Mouse (Mus musculus): ENCODE measurements at regions not wholly inside any gene's neighbourhood (a gene's known extent, or its start where the extent isn't known, plus 50 kb on each side); places are given as distances from the start of the nearest gene placed in this dataset.

DNA sequence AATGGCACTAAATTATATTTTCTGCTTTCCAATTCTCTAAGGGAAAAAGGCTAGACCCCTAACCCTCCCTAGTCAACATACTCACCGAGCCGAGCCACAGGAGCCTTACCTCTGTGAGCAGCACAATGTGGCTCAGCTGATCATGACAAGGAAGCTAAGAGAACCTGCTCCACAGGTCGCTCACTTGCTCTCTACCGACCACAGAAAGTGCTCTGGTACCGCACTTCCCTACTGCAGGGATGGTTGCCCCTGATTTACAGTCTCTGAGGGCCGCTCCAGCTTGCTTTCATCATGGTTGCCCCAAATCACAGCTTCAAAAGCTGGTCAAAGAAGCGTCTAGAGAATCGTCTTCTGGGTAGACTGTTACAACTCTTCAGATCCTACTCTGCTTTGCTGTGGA lies 177.0 kb upstream of the Fbxl17 start:
- Histone ChIP-seq H3K9ac (ENCODE audit: low read depth, low read length, severe bottlenecking) (no peak overlapping the region), H3K9me3 (ENCODE audit: control insufficient read depth, low read length) (no peaks in the 10 kb centered on the region), H3K36me3 (ENCODE audit: control insufficient read depth, insufficient read depth, low read length) (no peaks in the 10 kb centered on the region), H3K27me3 (ENCODE audit: control insufficient read depth, insufficient read depth, low read length) (no peaks in the 10 kb centered on the region), H3K4me1 (ENCODE audit: control insufficient read depth, insufficient read depth, low read length) (0 out of 2 replicates have a peak, but pooled peaks cover 2% of the 10 kb centered on the region), H3K4me3 (replicated peaks; ENCODE audit: low read length) (no peak overlapping the region), H3K27ac (replicated peaks; ENCODE audit: low read depth, low read length) (no peak overlapping the region), H3K4me2 (replicated peaks; ENCODE audit: low read depth, low read length, severe bottlenecking) (no peak overlapping the region)
- no peak for DNase-seq (ENCODE audit: low spot score)
- ATAC-seq (ENCODE audit: low FRiP score, low read depth), result no peak
- no peak for TF ChIP-seq POLR2A (IDR thresholded peaks at IDR 0.05; ENCODE audit: borderline replicate concordance, extremely low read depth, insufficient read depth, insufficient read length)
- 77% methylated on average over 8 of the region's 8 CpGs for WGBS

DNA sequence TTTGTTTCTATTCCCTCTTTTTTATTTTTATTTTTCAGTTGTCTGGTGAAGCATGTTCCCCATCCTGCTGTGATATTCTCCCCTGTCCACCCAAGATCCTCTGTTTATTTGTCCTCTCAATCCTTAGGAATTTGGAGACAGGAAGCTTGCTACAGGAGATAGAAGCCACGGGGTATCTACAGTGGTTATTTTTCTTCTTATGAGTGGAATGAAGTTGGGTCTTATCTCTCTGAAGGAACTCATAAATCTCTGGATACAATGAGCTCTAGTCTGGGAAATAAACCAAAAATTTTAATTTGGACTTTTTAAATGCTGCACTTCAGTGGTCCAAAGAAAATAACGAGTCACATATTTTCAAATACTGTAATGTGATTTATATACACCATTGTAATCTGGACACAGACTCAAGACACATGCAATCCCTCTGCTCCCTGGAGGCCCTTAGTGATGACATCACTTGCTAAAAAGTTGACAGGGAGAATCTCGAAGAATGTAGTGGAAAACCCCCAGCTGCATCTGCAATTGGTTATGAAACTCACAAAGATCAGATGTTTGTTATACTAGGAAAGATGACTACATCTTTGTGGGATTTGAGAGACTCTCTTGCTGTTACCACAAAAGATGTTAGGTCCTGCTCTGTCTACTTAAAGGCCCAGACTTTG lies 178.3 kb upstream of the Fbxl17 start:
- DNase-seq (ENCODE audit: low spot score) (peak; percentile 87), ATAC-seq (ENCODE audit: low FRiP score, low read depth) (peak; percentile 50)
- 0 out of 2 replicates have a peak, but pooled peaks cover 2% of the 10 kb centered on the region for H3K4me1 ChIP-seq (ENCODE audit: control insufficient read depth, insufficient read depth, low read length)
- no peak overlapping the region for H3K9ac ChIP-seq (ENCODE audit: low read depth, low read length, severe bottlenecking)
- H3K9me3 ChIP-seq (ENCODE audit: control insufficient read depth, low read length), result no peaks in the 10 kb centered on the region
- TF ChIP-seq POLR2A (IDR thresholded peaks at IDR 0.05; ENCODE audit: borderline replicate concordance, extremely low read depth, insufficient read depth, insufficient read length), result no peak
- no peaks in the 10 kb centered on the region for H3K27me3 ChIP-seq (ENCODE audit: control insufficient read depth, insufficient read depth, low read length)
- H3K36me3 ChIP-seq (ENCODE audit: control insufficient read depth, insufficient read depth, low read length), result no peaks in the 10 kb centered on the region
- no peak overlapping the region for H3K4me3 ChIP-seq (replicated peaks; ENCODE audit: low read length)
- H3K4me2 ChIP-seq (replicated peaks; ENCODE audit: low read depth, low read length, severe bottlenecking), result no peak overlapping the region
- 55% methylated on average over 3 of the region's 3 CpGs for whole genome bisulfite sequencing
- H3K27ac ChIP-seq (replicated peaks; ENCODE audit: low read depth, low read length), result no peak overlapping the region

DNA sequence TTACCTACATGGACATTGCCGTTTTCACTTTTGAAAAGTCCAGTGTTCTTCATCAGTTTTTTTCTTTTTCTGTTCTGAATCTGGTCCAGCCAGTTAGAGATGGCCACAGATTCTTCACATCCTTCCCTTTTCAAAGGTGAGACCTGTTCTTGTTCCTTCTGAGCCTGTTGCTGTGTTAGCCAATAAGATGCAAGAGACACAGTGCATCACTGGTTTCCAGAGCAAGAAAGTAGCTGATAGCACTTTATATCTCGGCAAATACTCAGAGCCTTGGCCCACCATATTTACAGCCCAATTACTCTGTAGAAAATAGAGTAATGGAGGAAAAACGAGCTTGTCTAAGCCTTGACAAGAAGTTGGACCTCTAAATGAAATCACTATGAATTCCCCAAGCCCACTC lies 180.7 kb upstream of the Fbxl17 start:
- Histone ChIP-seq H3K36me3 (ENCODE audit: control insufficient read depth, insufficient read depth, low read length) (no peaks in the 10 kb centered on the region), H3K27ac (replicated peaks; ENCODE audit: low read depth, low read length) (no peak overlapping the region), H3K27me3 (ENCODE audit: control insufficient read depth, insufficient read depth, low read length) (no peaks in the 10 kb centered on the region), H3K4me2 (replicated peaks; ENCODE audit: low read depth, low read length, severe bottlenecking) (no peak overlapping the region), H3K9ac (ENCODE audit: low read depth, low read length, severe bottlenecking) (no peak overlapping the region), H3K4me3 (replicated peaks; ENCODE audit: low read length) (no peak overlapping the region), H3K9me3 (ENCODE audit: control insufficient read depth, low read length) (no peaks in the 10 kb centered on the region), H3K4me1 (ENCODE audit: control insufficient read depth, insufficient read depth, low read length) (0 out of 2 replicates have a peak, but pooled peaks cover 2% of the 10 kb centered on the region)
- DNase-seq (ENCODE audit: low spot score) (no peak), ATAC-seq (ENCODE audit: low FRiP score, low read depth) (no peak)
- no peak for TF ChIP-seq POLR2A (IDR thresholded peaks at IDR 0.05; ENCODE audit: borderline replicate concordance, extremely low read depth, insufficient read depth, insufficient read length)
- WGBS, result 66% methylated on average over 3 of the region's 3 CpGs

DNA sequence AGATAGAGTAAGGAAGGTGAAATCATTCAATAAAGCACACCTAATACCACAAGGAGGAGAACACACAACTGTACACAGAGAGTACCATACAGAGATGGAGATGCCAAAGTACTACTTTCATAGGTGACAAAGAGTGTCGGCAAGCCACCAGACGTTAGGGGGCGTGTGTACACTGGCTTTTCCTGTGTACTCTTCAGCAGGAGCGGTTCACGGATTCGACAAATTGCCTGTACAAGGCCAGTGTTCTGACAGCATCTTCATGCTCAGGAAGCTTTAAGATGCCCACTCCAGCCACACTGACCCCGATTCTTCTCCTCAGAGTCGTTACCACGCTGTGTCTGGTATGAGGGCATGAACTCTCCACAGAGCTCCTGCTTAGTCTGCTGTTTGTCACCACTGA lies 179.5 kb upstream of the Fer start:
- no peaks in the 10 kb centered on the region for H3K27me3 ChIP-seq (ENCODE audit: control insufficient read depth, insufficient read depth, low read length)
- H3K4me1 ChIP-seq (ENCODE audit: control insufficient read depth, insufficient read depth, low read length), result 0 out of 2 replicates have a peak, but pooled peaks cover 2% of the 10 kb centered on the region
- no peak overlapping the region for H3K4me3 ChIP-seq (replicated peaks; ENCODE audit: low read length)
- no peaks in the 10 kb centered on the region for H3K9me3 ChIP-seq (ENCODE audit: control insufficient read depth, low read length)
- H3K36me3 ChIP-seq (ENCODE audit: control insufficient read depth, insufficient read depth, low read length), result no peaks in the 10 kb centered on the region
- no peak for DNase-seq (ENCODE audit: low spot score)
- TF ChIP-seq POLR2A (IDR thresholded peaks at IDR 0.05; ENCODE audit: borderline replicate concordance, extremely low read depth, insufficient read depth, insufficient read length), result no peak
- WGBS, result 70% methylated on average over 9 of the region's 9 CpGs
- no peak for ATAC-seq (ENCODE audit: low FRiP score, low read depth)
- H3K4me2 ChIP-seq (replicated peaks; ENCODE audit: low read depth, low read length, severe bottlenecking), result no peak overlapping the region
- no peak overlapping the region for H3K9ac ChIP-seq (ENCODE audit: low read depth, low read length, severe bottlenecking)
- no peak overlapping the region for H3K27ac ChIP-seq (replicated peaks; ENCODE audit: low read depth, low read length)

DNA sequence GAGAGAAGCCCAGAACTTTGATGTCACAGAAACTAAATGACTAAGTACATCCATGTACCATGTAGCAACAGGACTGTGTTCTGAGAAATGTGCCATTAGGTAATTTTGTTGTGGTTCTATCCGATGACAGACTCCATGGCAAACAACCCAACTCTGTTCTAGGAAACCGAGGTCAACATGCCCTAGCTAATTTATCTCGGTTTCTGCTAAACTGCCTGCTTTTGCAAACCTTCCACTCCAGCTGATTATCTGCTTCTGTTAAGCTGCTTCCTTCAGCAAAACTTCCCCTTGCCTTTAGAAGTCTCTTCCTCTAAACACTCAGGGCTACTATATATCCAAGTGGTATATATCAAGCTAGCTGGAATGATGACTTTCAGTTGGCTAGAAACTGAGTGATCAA lies 178.8 kb upstream of the Fer start:
- no peak overlapping the region for H3K4me2 ChIP-seq (replicated peaks; ENCODE audit: low read depth, low read length, severe bottlenecking)
- H3K4me3 ChIP-seq (replicated peaks; ENCODE audit: low read length), result no peak overlapping the region
- no peaks in the 10 kb centered on the region for H3K27me3 ChIP-seq (ENCODE audit: control insufficient read depth, insufficient read depth, low read length)
- H3K36me3 ChIP-seq (ENCODE audit: control insufficient read depth, insufficient read depth, low read length), result no peaks in the 10 kb centered on the region
- ATAC-seq (ENCODE audit: low FRiP score, low read depth) (no peak), DNase-seq (ENCODE audit: low spot score) (no peak)
- no peak overlapping the region for H3K27ac ChIP-seq (replicated peaks; ENCODE audit: low read depth, low read length)
- H3K9me3 ChIP-seq (ENCODE audit: control insufficient read depth, low read length), result no peaks in the 10 kb centered on the region
- no peak overlapping the region for H3K9ac ChIP-seq (ENCODE audit: low read depth, low read length, severe bottlenecking)
- 81% methylated on average over 3 of the region's 3 CpGs for WGBS
- no peak for TF ChIP-seq POLR2A (IDR thresholded peaks at IDR 0.05; ENCODE audit: borderline replicate concordance, extremely low read depth, insufficient read depth, insufficient read length)
- no peaks in the 10 kb centered on the region for H3K4me1 ChIP-seq (ENCODE audit: control insufficient read depth, insufficient read depth, low read length)
